Mouse (Mus musculus) ES-Bruce4 (cell line): Measurements from ENCODE around the gene Trim80.

Experiments used
- CTCF ChIP-seq: IDR thresholded peaks from one replicate; pipeline ENCODE4 v1.8.1; 2011; ENCODE audit warnings: low read depth, low read length
- EP300 ChIP-seq: IDR thresholded peaks from 2 replicates; pipeline ENCODE4 v1.6.1; 2011; ENCODE audit warnings: low read depth, low read length; ENCODE audit not compliant: insufficient read depth

GRCm38 (mm10) chr11:115424666-115425065 lies 15.7 kb upstream of the Trim80 start:
- TF ChIP-seq CTCF (no peak), EP300 (no peak)
